ENCODE assay signal across 20 mouse cellular contexts in genomic region chr12:109115707-109116106, GRCm38 (mm10). TPM values are rescaled to one million over a fixed set of nuclear protein-coding genes. Genes with fewer than 3 reads are reported as not detected.
DNase-seq lines count a peak whose midpoint lies in the region; ATAC-seq and TF ChIP-seq lines count a peak whose summit lies in the region.
"Had no signal": no experiment of that assay in that cellular context is flagged by ENCODE, and none has a peak within 500 bp of the region (broad histone marks: within the 10 kb centered on the region; RNA-seq: fewer than 3 reads in every experiment).

No protein-coding gene starts in this region.

- no peak for TF ChIP-seq POLR2A in heart, adult 2 months (IDR thresholded peaks at IDR 0.05; ENCODE audit: insufficient read depth, low read depth, low read length)

- H3K27me3 ChIP-seq in heart, adult 2 months (ENCODE audit: control insufficient read depth, insufficient read depth, low read length), result no peaks in the 10 kb centered on the region
- H3K27me3 ChIP-seq in liver, embryonic 12.5 days (replicated peaks), result no peaks in the 10 kb centered on the region
- H3K27me3 ChIP-seq in liver, embryonic 11.5 days (replicated peaks; ENCODE audit: control insufficient read depth, insufficient read depth, low read length), result no peaks in the 10 kb centered on the region
- H3K27me3 ChIP-seq: heart, embryonic 13.5 days had no signal

- H3K4me2 ChIP-seq in liver, embryonic 12.5 days, result 0 out of 2 replicates have a peak overlapping the region, but pooled peaks have one; percentile 1
- no peak overlapping the region for H3K4me2 ChIP-seq in liver, embryonic 11.5 days
- H3K4me2 ChIP-seq: heart, embryonic 13.5 days; hindbrain, embryonic 14.5 days had no signal

- no peaks in the 10 kb centered on the region for H3K79me2 ChIP-seq in heart, adult 2 months (replicated peaks; ENCODE audit: control insufficient read depth, insufficient read depth, low read length)

- H3K4me3 ChIP-seq in heart, adult 2 months, result no peak overlapping the region
- H3K4me3 ChIP-seq in liver, embryonic 12.5 days, result no peak overlapping the region
- no peak overlapping the region for H3K4me3 ChIP-seq in liver, embryonic 11.5 days (ENCODE audit: low read depth, low read length)
- H3K4me3 ChIP-seq: heart, embryonic 13.5 days had no signal

- no peak overlapping the region for H3K9ac ChIP-seq in heart, adult 2 months (ENCODE audit: low read depth, low read length)
- H3K9ac ChIP-seq in liver, embryonic 12.5 days, result no peak overlapping the region
- no peak overlapping the region for H3K9ac ChIP-seq in liver, embryonic 11.5 days (ENCODE audit: low read depth, low read length)
- H3K9ac ChIP-seq: heart, embryonic 13.5 days; hindbrain, embryonic 14.5 days had no signal

- H3K9me3 ChIP-seq in liver, embryonic 12.5 days (replicated peaks), result no peaks in the 10 kb centered on the region
- no peaks in the 10 kb centered on the region for H3K9me3 ChIP-seq in liver, embryonic 11.5 days (ENCODE audit: control insufficient read depth, low read length)
- H3K9me3 ChIP-seq: heart, embryonic 13.5 days had no signal

- H3K4me1 ChIP-seq in heart, adult 2 months (ENCODE audit: control insufficient read depth, insufficient read depth, low read length), result no peaks in the 10 kb centered on the region
- H3K4me1 ChIP-seq in liver, embryonic 12.5 days, result no peaks in the 10 kb centered on the region
- no peaks in the 10 kb centered on the region for H3K4me1 ChIP-seq in liver, embryonic 11.5 days (replicated peaks; ENCODE audit: control insufficient read depth, insufficient read depth, low read length)
- H3K4me1 ChIP-seq: heart, embryonic 13.5 days had no signal

- H3K36me3 ChIP-seq in heart, adult 2 months (ENCODE audit: control insufficient read depth, insufficient read depth, low read length), result no peaks in the 10 kb centered on the region
- no peaks in the 10 kb centered on the region for H3K36me3 ChIP-seq in liver, embryonic 12.5 days
- no peaks in the 10 kb centered on the region for H3K36me3 ChIP-seq in liver, embryonic 11.5 days (ENCODE audit: control insufficient read depth, insufficient read depth, low read length)
- H3K36me3 ChIP-seq: heart, embryonic 13.5 days had no signal

- ATAC-seq in liver, embryonic 12.5 days, result no peak
- ATAC-seq in liver, embryonic 11.5 days (replicated peaks; ENCODE audit: low FRiP score), result no peak
- ATAC-seq: forebrain, embryonic 14.5 days; hindbrain, postnatal 0 days; inflammation-experienced regulatory T-cells, adult 6 months; Patski had no signal

- intact Hi-C loops in heart, adult 2 months (cut with DNase I), result no loop called here

- 53% methylated on average over 8 of the region's 8 CpGs for WGBS in heart, adult 2 months
- 44% methylated on average over 8 of the region's 8 CpGs for WGBS in liver, embryonic 12.5 days (ENCODE audit: insufficient replicate concordance)
- WGBS in liver, embryonic 11.5 days, result 65% methylated on average over 8 of the region's 8 CpGs

- TF ChIP-seq CTCF in heart, adult 2 months (IDR thresholded peaks at IDR 0.05), result no peak

- DNase-seq in heart, adult 11 months, result peak; percentile 74
- DNase-seq in heart, adult 2 months, result no peak
- DNase-seq in liver, embryonic 11.5 days (ENCODE audit: low spot score), result no peak
- peak; percentile 3 for DNase-seq in testis, postnatal 14 days (ENCODE audit: low spot score)
- DNase-seq in testis, postnatal 10 days (ENCODE audit: low spot score), result no peak
- DNase-seq: adrenal gland, postnatal 10 days; adrenal gland, postnatal 36 days; cerebellum, adult 18-20 months; cerebellum, adult 9-10 months; cerebellum, postnatal 14 days; gastrocnemius, postnatal 25 days; heart, postnatal 14 days; heart, postnatal 4 days had no signal

- no peak overlapping the region for H3K27ac ChIP-seq in heart, adult 2 months
- H3K27ac ChIP-seq in liver, embryonic 12.5 days, result no peak overlapping the region
- no peak overlapping the region for H3K27ac ChIP-seq in liver, embryonic 11.5 days (ENCODE audit: low read depth, low read length)
- H3K27ac ChIP-seq: heart, embryonic 13.5 days; hindbrain, embryonic 14.5 days; hindbrain, postnatal 0 days had no signal

- no peak for TF ChIP-seq EP300 in heart, adult 2 months (IDR thresholded peaks at IDR 0.05; ENCODE audit: insufficient read depth, low read depth, low read length)

RNA-seq across cellular contexts. Expression of gene Begain, which starts 47.7 kb away (rescaled TPM):
- under 1 TPM; 0.08 to 0.23 TPM for total RNA-seq in heart, adult 2 months (2021)
- polyA plus RNA-seq in heart, adult 2 months (2012; rRNA removed), result 0.41 and 0.74 TPM in 2 replicates
- polyA plus RNA-seq in liver, embryonic 12.5 days (2016; fragmentation: Nextera tagmentation; extraction: Ambion mirVana), result 1.9 and 2.2 TPM in 2 replicates
- 2.2 and 3.2 TPM in 2 replicates for polyA plus RNA-seq in liver, embryonic 11.5 days (2014; fragmentation: Nextera tagmentation; extraction: Ambion mirVana)

Comparison
In these comparisons a context has a peak if more than half of its experiments do, and no peak if none do; other contexts are left out.
1. DNase-seq: peak in heart, adult 11 months (single experiment) and testis, postnatal 14 days (single experiment); none in heart, adult 2 months (0 of 2), liver, embryonic 11.5 days (single experiment) and testis, postnatal 10 days (single experiment).